Mouse (Mus musculus): ENCODE data around the gene Tpmt. TPM values are rescaled to one million over a fixed set of nuclear protein-coding genes. Genes with fewer than 3 reads are reported as not detected.

Tpmt gene
- polyA plus RNA-seq, 1 experiment from 2014 or later: 21.9 TPM

DNA sequence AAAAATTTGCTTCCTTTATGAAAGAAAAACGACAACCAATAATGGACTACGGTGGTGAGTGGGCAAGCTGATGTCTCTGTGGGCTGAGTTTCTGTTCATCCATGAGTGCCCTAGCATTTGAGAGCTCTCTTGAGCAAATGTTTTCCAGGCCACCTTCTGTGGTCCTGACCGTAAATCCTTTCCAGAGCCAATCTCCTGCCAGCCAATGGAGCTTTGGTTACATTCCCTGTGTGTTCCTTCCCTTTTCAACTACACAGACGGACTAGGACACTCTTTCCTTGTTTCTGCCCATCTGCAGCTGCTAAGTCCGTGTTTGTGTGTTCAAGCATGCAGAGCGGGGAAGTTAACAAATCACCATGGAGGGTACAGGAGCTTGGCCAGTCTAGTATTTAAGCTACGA, 23.7 kb downstream of the Tpmt start:
- WGBS: 83% methylated on average over 7 of the region's 7 CpGs
- Histone ChIP-seq H3K27ac (no peak overlapping the region), H3K4me2 (replicated peaks) (no peak overlapping the region), H3K27me3 (ENCODE audit: control insufficient read depth, insufficient read depth, low read length) (no peaks in the 10 kb centered on the region), H3K36me3 (replicated peaks; ENCODE audit: control insufficient read depth, insufficient read depth) (0 out of 2 replicates have a peak, but pooled peaks cover 4% of the 10 kb centered on the region), H3K9ac (no peak overlapping the region), H3K4me3 (replicated peaks; ENCODE audit: low read length) (no peak overlapping the region), H3K9me3 (ENCODE audit: control insufficient read depth, low read length) (no peaks in the 10 kb centered on the region), H3K4me1 (replicated peaks; ENCODE audit: control insufficient read depth, insufficient read depth, low read length) (no peaks in the 10 kb centered on the region)
- DNase-seq (ENCODE audit: low spot score) (no peak), ATAC-seq (ENCODE audit: low FRiP score) (no peak)

DNA sequence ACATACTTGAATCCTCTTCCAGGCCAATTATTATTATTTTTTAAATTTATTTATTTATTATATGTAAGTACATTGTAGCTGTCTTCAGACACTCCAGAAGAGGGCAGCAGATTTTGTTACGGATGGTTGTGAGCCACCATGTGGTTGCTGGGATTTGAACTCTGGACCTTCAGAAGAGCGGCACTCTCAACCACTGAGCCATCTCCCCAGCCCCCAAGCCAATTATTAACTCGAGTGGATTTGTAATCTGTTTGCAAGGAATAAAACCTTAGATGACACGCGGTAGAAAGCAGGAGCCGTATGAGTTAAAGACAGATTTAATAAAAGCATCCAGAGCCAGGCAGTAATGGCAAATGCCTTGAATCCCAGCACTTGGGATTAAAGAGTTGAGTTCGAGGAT, 24.8 kb downstream of the Tpmt start:
- DNase-seq (ENCODE audit: low spot score) (no peak), ATAC-seq (ENCODE audit: low FRiP score) (no peak)
- Histone ChIP-seq H3K4me1 (replicated peaks; ENCODE audit: control insufficient read depth, insufficient read depth, low read length) (no peaks in the 10 kb centered on the region), H3K27me3 (ENCODE audit: control insufficient read depth, insufficient read depth, low read length) (no peaks in the 10 kb centered on the region), H3K9ac (no peak overlapping the region), H3K9me3 (ENCODE audit: control insufficient read depth, low read length) (no peaks in the 10 kb centered on the region), H3K27ac (no peak overlapping the region), H3K4me2 (replicated peaks) (no peak overlapping the region), H3K36me3 (replicated peaks; ENCODE audit: control insufficient read depth, insufficient read depth) (0 out of 2 replicates have a peak, but pooled peaks cover 4% of the 10 kb centered on the region), H3K4me3 (replicated peaks; ENCODE audit: low read length) (no peak overlapping the region)
- 88% methylated on average over 7 of the region's 7 CpGs for WGBS

DNA sequence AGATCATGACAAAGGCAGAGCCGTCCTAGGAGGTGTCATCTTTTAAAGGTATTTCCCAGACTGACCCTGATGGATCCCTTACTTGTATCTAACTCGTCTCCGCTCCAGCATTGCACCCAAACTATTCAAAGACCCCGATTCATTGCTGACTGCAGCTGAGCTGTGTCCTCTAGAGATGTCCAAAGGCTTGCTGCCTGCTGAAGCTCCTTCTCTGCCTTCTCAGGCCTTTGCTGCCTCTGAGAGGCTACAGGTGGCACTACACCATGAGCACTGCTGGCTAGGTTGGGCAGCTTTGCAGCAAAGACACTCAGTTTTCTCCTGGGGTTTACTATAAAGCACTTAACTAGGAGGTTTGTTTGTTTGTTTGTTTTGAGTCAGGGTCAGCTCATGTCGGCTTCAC, 27.3 kb downstream of the Tpmt start:
- ATAC-seq (ENCODE audit: low FRiP score) (peak; percentile 64; the same call in 1 of the 2 replicates), DNase-seq (ENCODE audit: low spot score) (peak; percentile 69)
- Histone ChIP-seq H3K27me3 (ENCODE audit: control insufficient read depth, insufficient read depth, low read length) (no peaks in the 10 kb centered on the region), H3K27ac (no peak overlapping the region), H3K4me3 (replicated peaks; ENCODE audit: low read length) (no peak overlapping the region), H3K4me2 (replicated peaks) (no peak overlapping the region), H3K9ac (no peak overlapping the region), H3K4me1 (replicated peaks; ENCODE audit: control insufficient read depth, insufficient read depth, low read length) (0 out of 2 replicates have a peak, but pooled peaks cover 4% of the 10 kb centered on the region), H3K9me3 (ENCODE audit: control insufficient read depth, low read length) (no peaks in the 10 kb centered on the region), H3K36me3 (replicated peaks; ENCODE audit: control insufficient read depth, insufficient read depth) (no peaks in the 10 kb centered on the region)
- WGBS: 51% methylated on average over 5 of the region's 5 CpGs

DNA sequence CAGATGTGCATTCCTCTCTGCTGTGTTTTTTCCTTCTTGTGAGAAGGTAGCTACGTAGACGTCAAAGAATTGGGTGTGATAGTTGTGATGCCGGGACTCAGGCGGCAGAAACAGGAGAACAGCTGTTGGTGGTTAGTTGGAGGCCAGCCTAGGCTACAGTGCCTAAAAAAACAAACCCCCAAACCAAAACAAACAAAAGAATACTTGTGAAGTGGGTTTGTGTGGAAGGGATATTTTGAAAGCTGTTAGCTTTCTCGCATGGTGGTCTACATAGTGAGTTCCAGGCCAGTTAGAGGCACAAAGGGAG, 29.4 kb downstream of the Tpmt start:
- H3K9ac ChIP-seq: peak overlapping the region; percentile 59; the same call in 1 of the 2 replicates
- peak overlapping the region; percentile 60 for H3K4me3 ChIP-seq (replicated peaks; ENCODE audit: low read length)
- H3K27me3 ChIP-seq (ENCODE audit: control insufficient read depth, insufficient read depth, low read length): no peaks in the 10 kb centered on the region
- ATAC-seq (ENCODE audit: low FRiP score): no peak
- H3K4me1 ChIP-seq (replicated peaks; ENCODE audit: control insufficient read depth, insufficient read depth, low read length): 0 out of 2 replicates have a peak, but pooled peaks cover 4% of the 10 kb centered on the region
- H3K36me3 ChIP-seq (replicated peaks; ENCODE audit: control insufficient read depth, insufficient read depth): no peaks in the 10 kb centered on the region
- peak overlapping the region; percentile 98 for H3K4me2 ChIP-seq (replicated peaks)
- no peak overlapping the region for H3K27ac ChIP-seq
- H3K9me3 ChIP-seq (ENCODE audit: control insufficient read depth, low read length): peaks cover 18% of the 10 kb centered on the region
- no peak for DNase-seq (ENCODE audit: low spot score)
- 79% methylated on average over 5 of the region's 5 CpGs for WGBS

DNA sequence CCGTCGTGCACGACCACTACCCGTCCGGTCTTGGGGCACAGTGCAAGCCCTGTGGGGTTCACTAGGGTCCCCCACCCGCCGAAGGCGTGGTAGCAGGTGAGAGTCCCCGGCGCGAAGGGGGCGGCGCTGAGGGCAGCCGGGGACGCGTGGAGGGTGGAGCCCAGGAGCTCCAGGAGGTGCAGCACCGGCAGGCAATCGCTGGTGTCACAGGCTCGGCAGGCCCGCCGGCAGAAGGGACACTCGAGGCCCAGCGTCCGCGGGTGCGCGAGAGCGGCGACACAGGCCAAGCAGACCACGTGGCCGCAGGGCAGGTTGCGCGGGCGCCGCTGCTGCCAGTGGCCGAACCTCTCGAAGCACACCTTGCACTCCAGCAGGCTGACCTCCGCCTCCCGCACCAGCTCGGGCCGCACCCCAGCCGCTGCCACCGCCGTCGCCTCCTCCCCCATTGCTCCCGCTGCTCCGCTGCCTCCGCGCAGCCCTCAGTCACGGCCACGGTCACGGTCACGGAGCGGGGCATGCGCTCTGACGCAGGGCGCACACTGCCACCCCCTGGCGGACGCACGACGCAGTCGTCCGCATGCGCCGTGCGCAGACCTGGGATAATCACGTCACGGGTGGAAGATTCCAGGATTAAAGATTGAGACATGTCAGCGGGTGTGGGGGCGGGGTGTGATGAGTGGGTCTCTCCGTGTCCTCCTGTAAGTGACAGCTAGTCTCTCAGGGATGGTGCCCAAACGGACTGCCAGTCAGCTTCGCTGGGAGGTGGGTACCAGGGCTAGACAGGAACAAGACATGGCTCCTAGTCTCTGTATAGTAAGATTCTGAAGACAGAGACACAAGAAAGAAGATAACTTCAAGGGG, 30.0 kb downstream of the Tpmt start, which contains the start of gene Nhlrc1:
Nhlrc1 (minus strand) TSS at position 517 of the 861 bp plus-strand sequence.
- WGBS: 4% methylated on average over 71 of the region's 73 CpGs
- DNase-seq (ENCODE audit: low spot score) (peak; percentile 82), ATAC-seq (ENCODE audit: low FRiP score) (peak; percentile 86)
- Histone ChIP-seq H3K9ac (peak within 1 kb of the TSS; percentile 59), H3K4me1 (replicated peaks; ENCODE audit: control insufficient read depth, insufficient read depth, low read length) (0 out of 2 replicates have a peak, but pooled peaks cover 4% of the 10 kb centered on the region), H3K4me2 (replicated peaks) (peak within 1 kb of the TSS; percentile 98), H3K27ac (no peak within 1 kb of the TSS), H3K4me3 (replicated peaks; ENCODE audit: low read length) (peak within 1 kb of the TSS; percentile 60), H3K27me3 (ENCODE audit: control insufficient read depth, insufficient read depth, low read length) (no peaks in the 10 kb centered on the region), H3K9me3 (ENCODE audit: control insufficient read depth, low read length) (peaks cover 23% of the 10 kb centered on the region), H3K36me3 (replicated peaks; ENCODE audit: control insufficient read depth, insufficient read depth) (no peaks in the 10 kb centered on the region)

DNA sequence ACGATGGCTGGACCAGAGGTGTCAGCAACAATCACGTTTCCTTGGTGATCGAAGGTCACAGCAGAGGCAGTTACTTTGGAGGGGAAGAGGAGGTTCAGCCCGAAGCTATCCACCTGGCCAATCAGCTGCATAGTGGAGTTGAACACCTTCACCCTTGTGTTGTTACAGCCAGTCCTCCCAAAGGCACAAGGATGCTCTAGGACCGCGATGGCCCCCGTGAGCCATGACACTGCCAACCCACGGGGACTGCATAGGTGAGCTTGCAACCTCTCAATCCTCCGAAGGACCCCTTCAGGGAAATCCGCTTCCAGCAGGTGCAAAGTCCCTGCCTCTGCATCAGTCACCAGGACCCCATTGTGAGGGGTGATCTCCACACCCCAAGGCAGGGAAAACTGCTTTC, 30.8 kb downstream of the Tpmt start:
- H3K9ac ChIP-seq: peak overlapping the region; percentile 59; the same call in 1 of the 2 replicates
- H3K27me3 ChIP-seq (ENCODE audit: control insufficient read depth, insufficient read depth, low read length): no peaks in the 10 kb centered on the region
- DNase-seq (ENCODE audit: low spot score) (no peak), ATAC-seq (ENCODE audit: low FRiP score) (0 out of 2 replicates have a peak, but pooled peaks have one; percentile 9)
- H3K4me1 ChIP-seq (replicated peaks; ENCODE audit: control insufficient read depth, insufficient read depth, low read length): 0 out of 2 replicates have a peak, but pooled peaks cover 4% of the 10 kb centered on the region
- no peak overlapping the region for H3K27ac ChIP-seq
- peaks cover 24% of the 10 kb centered on the region for H3K9me3 ChIP-seq (ENCODE audit: control insufficient read depth, low read length)
- peak overlapping the region; percentile 60 for H3K4me3 ChIP-seq (replicated peaks; ENCODE audit: low read length)
- WGBS: 66% methylated on average over 10 of the region's 10 CpGs
- no peaks in the 10 kb centered on the region for H3K36me3 ChIP-seq (replicated peaks; ENCODE audit: control insufficient read depth, insufficient read depth)
- H3K4me2 ChIP-seq (replicated peaks): peak overlapping the region; percentile 98

DNA sequence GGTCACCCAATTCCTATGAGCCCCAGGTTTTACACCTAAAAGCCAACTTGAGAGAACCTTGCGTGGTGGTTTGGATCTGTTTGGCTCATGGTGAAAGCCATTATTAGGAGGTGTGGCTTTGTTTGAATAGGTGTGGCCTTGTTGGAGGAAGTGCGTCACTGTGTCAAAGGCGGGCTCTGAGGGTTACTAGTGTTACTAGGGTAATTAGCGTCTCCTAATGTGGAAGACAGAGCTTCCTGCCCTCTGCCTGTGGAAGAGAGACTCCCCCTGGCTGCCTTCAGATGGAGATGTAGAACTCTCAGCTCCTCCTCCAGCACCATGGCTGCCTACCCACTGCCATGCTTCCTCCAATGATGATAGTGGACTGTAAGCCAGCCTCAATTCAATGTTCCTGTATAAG, 42.9 kb downstream of the Tpmt start:
- ATAC-seq (ENCODE audit: low FRiP score) (no peak), DNase-seq (ENCODE audit: low spot score) (no peak)
- WGBS: 97% methylated on average over 4 of the region's 4 CpGs
- H3K9ac ChIP-seq: no peak overlapping the region
- H3K36me3 ChIP-seq (replicated peaks; ENCODE audit: control insufficient read depth, insufficient read depth): no peaks in the 10 kb centered on the region
- no peak overlapping the region for H3K4me2 ChIP-seq (replicated peaks)
- H3K9me3 ChIP-seq (ENCODE audit: control insufficient read depth, low read length): no peaks in the 10 kb centered on the region
- H3K27ac ChIP-seq: no peak overlapping the region
- H3K4me3 ChIP-seq (replicated peaks; ENCODE audit: low read length): no peak overlapping the region
- no peaks in the 10 kb centered on the region for H3K27me3 ChIP-seq (ENCODE audit: control insufficient read depth, insufficient read depth, low read length)
- H3K4me1 ChIP-seq (replicated peaks; ENCODE audit: control insufficient read depth, insufficient read depth, low read length): no peaks in the 10 kb centered on the region

DNA sequence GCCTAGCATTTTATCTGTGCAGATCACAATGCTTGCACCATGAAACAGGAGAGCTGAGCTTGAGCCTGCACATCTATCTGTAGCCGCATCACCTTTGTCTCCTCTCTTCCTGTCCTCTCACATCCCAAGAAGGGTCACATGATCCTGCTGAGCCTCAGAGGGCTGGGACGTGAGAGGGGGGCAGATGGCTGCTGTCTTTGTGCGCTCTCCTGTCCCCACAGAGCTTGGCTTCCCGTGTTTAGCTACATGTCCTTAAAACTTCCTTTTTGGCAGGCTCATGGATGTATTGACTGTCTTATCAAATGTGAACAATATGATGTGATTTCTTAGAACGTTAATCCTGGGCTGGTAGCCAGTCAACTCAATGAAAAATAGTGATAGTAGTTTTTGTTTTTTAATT, 45.0 kb downstream of the Tpmt start:
- Histone ChIP-seq H3K9me3 (ENCODE audit: control insufficient read depth, low read length) (no peaks in the 10 kb centered on the region), H3K4me1 (replicated peaks; ENCODE audit: control insufficient read depth, insufficient read depth, low read length) (no peaks in the 10 kb centered on the region), H3K4me2 (replicated peaks) (no peak overlapping the region), H3K36me3 (replicated peaks; ENCODE audit: control insufficient read depth, insufficient read depth) (no peaks in the 10 kb centered on the region), H3K27me3 (ENCODE audit: control insufficient read depth, insufficient read depth, low read length) (no peaks in the 10 kb centered on the region), H3K4me3 (replicated peaks; ENCODE audit: low read length) (no peak overlapping the region), H3K9ac (no peak overlapping the region), H3K27ac (no peak overlapping the region)
- ATAC-seq (ENCODE audit: low FRiP score) (no peak), DNase-seq (ENCODE audit: low spot score) (no peak)
- WGBS: 59% methylated on average over 5 of the region's 5 CpGs

DNA sequence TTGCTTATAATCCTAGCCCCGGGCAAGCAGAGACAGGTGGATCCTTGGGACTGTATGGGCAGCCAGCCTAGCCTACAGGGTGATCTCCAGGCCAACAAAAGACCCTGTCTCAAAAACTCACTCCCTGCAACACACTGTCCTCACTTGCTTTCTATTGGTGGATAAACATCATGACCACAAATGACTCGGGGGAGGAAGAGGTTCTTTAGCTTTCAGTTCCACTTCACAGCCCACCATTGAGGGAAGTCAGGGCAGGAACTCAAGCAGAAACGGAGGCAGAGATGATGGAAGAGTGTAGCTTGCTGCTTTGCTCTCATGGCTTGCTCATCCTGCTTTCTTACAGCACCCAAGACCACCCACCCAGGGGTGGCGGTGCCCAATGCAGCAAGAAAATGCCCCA, 47.2 kb downstream of the Tpmt start:
- DNase-seq (ENCODE audit: low spot score): no peak
- Histone ChIP-seq H3K9me3 (ENCODE audit: control insufficient read depth, low read length) (no peaks in the 10 kb centered on the region), H3K4me1 (replicated peaks; ENCODE audit: control insufficient read depth, insufficient read depth, low read length) (no peaks in the 10 kb centered on the region), H3K4me2 (replicated peaks) (no peak overlapping the region), H3K4me3 (replicated peaks; ENCODE audit: low read length) (no peak overlapping the region), H3K9ac (no peak overlapping the region), H3K27me3 (ENCODE audit: control insufficient read depth, insufficient read depth, low read length) (no peaks in the 10 kb centered on the region), H3K27ac (no peak overlapping the region), H3K36me3 (replicated peaks; ENCODE audit: control insufficient read depth, insufficient read depth) (no peaks in the 10 kb centered on the region)
- 67% methylated on average over 4 of the region's 4 CpGs for WGBS
- no peak for ATAC-seq (ENCODE audit: low FRiP score)

Measured in hindbrain, embryonic 14.5 days (tissue).